Mouse (Mus musculus) retina, embryonic 14.5 days (tissue): Measurements from ENCODE around the gene Olfr1305.

Experiments used
- DNase-seq: peaks from one replicate; pipeline ENCODE4 v3.0.0-alpha.2; 2015; ENCODE audit warnings: low spot score

Gene Olfr1305

GRCm38 (mm10) chr2:111877049-111877448 lies at the start of gene Olfr1305:
TSS of gene Olfr1305 (minus strand) at chr2:111877149.
- no peak for DNase-seq

GRCm38 (mm10) chr2:111916171-111916570 lies 39.2 kb upstream of the Olfr1305 start, which contains the start of gene Olfr1306:
TSS of gene Olfr1306 (minus strand) at chr2:111916271.
- no peak for DNase-seq

DNA sequence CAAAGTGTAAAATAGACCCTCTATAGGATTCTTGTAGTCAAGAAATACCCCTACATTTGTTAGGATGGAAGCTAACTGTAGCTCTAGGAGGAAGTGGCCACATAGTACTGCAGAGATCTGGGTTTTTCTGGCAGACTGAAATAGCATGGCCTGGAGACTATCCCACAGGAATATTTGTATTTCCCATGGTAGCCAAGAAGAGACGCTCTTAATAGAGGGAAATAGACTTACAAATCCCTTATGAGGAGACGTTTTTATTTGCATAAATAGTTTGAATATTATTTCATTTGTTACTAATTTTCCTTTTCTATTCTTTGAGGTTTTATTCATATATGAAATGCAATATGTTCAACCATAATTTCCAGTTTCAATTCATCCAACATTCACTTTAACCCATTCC lies 56.7 kb downstream of the Olfr1305 start, which contains the start of gene Olfr1303:
TSS of gene Olfr1303 (minus strand) at position 101 of the 400 bp plus-strand sequence.
- no peak for DNase-seq
